Mouse (Mus musculus): ENCODE measurements around the gene Epsti1. TPM values are rescaled to one million over a fixed set of nuclear protein-coding genes. Genes with fewer than 3 reads are reported as not detected.

The Epsti1 gene
- polyA plus RNA-seq (2012; rRNA removed): 14.6 and 15.5 TPM in 2 replicates

GRCm38 (mm10) chr14:77904171-77904762 lies at the start of gene Epsti1:
Gene Epsti1, plus strand, starts transcription at chr14:77904239.

DNA sequence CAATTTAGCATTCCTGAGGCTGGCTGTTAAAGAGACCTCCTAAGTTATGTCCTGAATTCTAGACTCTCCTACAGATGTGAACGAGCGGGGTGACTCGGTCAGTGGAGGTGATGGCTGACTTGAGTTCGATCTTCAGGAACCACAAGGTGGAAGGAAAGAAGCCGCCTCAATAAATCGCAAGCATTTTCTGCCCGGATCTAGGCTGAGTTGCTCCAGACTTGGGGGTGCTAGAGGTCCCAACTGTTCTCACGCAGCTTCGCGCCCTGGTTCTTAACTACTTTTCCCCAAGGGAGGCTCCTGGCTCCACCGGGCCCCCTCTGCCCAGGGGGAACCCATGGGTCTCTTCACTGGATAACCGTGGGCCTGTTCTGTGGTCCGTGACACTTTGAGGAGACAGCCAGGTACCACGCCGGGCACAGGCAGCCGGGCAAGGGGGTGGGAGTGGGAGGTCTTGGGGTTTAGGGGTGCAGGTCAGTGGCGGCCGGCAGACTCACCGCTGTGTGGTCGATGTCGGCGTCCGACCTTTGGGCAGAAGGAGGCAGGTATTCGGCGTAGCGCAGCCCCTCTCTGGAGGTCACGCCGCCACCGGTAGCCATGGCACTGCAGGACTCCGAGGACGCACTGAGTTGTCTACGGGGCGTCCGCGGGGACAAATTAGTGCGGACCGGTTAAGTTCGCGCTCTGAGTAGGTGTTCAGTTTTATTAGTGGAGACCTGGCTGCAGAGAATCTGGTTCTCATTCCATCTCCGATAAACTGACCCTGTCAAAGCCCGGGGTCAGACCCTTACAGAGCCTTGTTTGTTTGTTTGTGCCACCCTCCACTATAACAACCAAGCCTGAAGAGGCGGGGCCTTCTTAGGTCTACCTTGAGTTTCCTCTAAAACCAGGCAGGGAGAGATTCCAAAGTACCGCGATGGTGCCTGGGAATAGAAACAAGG lies 29.5 kb upstream of the Epsti1 start, which contains the start of gene Dnajc15:
TSS of gene Dnajc15 (minus strand) at position 822 of the 938 bp plus-strand sequence.

Other genes with a start within 250 kb of the Epsti1 start
- 4.4 and 6.1 TPM in 2 replicates for gene Dnajc15, start 29.1 kb upstream of the Epsti1 start, polyA plus RNA-seq (2012; rRNA removed)
- gene Fam216b, start 184.8 kb downstream of the Epsti1 start, polyA plus RNA-seq (2012; rRNA removed): not detected in 2 replicates

Data from colon, adult 2 months (tissue).